Mouse (Mus musculus): ENCODE measurements around the gene Grin1. TPM values are rescaled to one million over a fixed set of nuclear protein-coding genes. Genes with fewer than 3 reads are reported as not detected.

Grin1 gene
- polyA plus RNA-seq, 1 experiment from 2014 or later = not detected

DNA sequence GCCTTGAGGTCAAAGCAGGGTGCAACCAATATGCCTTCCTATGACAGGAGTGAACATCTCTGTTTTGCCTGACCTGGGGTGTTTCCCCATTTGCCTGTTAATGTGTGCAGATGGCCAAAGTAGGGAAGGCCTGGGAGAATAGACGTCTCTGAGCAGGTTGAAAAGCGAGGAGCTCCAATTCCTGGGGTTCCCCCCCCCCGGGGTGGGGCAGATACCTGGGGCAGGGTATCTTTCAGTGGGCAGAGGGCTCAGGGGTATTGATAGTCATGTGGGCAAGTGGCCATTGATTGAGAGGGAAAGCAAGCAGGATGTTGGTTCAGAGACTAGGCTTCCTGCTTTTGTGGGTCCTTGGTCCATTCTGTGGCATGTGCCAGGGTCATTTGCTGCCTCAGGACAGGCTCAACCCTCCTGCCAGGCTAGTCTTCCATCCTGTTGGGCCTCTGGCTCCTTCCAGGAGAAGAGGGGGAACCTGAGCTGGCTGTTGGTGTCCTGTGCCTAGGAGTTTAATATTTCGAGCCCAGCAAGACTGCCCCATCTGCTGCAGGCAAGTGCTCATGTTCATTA lies 51.2 kb downstream of the Grin1 start:
- Histone ChIP-seq H3K27ac (ENCODE audit: low read depth) (peak overlapping the region; percentile 84), H3K9ac (replicated peaks) (no peak overlapping the region), H3K4me1 (ENCODE audit: insufficient read depth) (peaks cover 64% of the 10 kb centered on the region)

GRCm38 (mm10) chr2:25267241-25267640 lies 51.7 kb downstream of the Grin1 start:
- H3K36me3 ChIP-seq (replicated peaks; ENCODE audit: insufficient read depth, low read length) = peaks cover 19% of the 10 kb centered on the region
- no peak for DNase-seq
- H3K4me3 ChIP-seq (ENCODE audit: low read depth, low read length) = no peak overlapping the region
- H3K4me1 ChIP-seq (ENCODE audit: insufficient read depth) = peaks cover 62% of the 10 kb centered on the region
- no peaks in the 10 kb centered on the region for H3K27me3 ChIP-seq (ENCODE audit: insufficient read depth, low read length)
- ATAC-seq = no peak
- H3K9ac ChIP-seq (replicated peaks) = peak overlapping the region; percentile 45
- TF ChIP-seq EP300 (IDR thresholded peaks at IDR 0.05; ENCODE audit: low read depth) = no peak
- TF ChIP-seq CTCF (IDR thresholded peaks at IDR 0.05; ENCODE audit: low read depth) = no peak
- peak overlapping the region; percentile 93 for H3K4me2 ChIP-seq (ENCODE audit: low read depth, low read length)
- H3K9me3 ChIP-seq (ENCODE audit: low read length) = no peaks in the 10 kb centered on the region
- peak overlapping the region; percentile 84 for H3K27ac ChIP-seq (ENCODE audit: low read depth)

More for the DNA sequence above, 51.2 kb downstream of the Grin1 start:
- no peak overlapping the region for H3K4me3 ChIP-seq (ENCODE audit: low read depth, low read length)
- 66% methylated on average over 4 of the region's 4 CpGs for WGBS (ENCODE audit: insufficient replicate concordance)
- TF ChIP-seq EP300 (IDR thresholded peaks at IDR 0.05; ENCODE audit: low read depth) (no peak), CTCF (IDR thresholded peaks at IDR 0.05; ENCODE audit: low read depth) (no peak)
- H3K36me3 ChIP-seq (replicated peaks; ENCODE audit: insufficient read depth, low read length) = peaks cover 19% of the 10 kb centered on the region
- DNase-seq = no peak
- H3K4me2 ChIP-seq (ENCODE audit: low read depth, low read length) = no peak overlapping the region
- no peaks in the 10 kb centered on the region for H3K27me3 ChIP-seq (ENCODE audit: insufficient read depth, low read length)
- no peaks in the 10 kb centered on the region for H3K9me3 ChIP-seq (ENCODE audit: low read length)
- no peak for ATAC-seq

DNA sequence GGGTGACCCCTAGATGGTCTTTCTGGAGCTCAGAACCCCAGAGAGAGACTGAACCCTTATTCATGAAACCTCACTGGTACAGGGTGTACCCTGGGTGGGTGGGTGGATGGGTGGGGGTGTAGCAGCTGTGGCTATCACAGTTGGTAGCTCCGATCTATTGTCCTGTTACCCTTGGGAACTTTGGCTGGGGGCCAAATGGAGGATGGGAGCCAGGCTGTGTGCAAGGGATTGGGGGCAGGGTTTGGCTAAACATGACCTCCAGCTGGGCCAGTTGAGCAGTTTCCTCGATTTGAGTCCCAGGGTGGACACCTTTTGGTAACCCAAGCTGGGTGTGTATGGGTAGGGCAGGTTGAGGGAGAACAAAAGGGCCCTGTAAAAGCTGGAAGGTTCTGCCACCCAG lies 52.3 kb downstream of the Grin1 start:
- no peaks in the 10 kb centered on the region for H3K9me3 ChIP-seq (ENCODE audit: low read length)
- H3K4me1 ChIP-seq (ENCODE audit: insufficient read depth) = peaks cover 65% of the 10 kb centered on the region
- peak overlapping the region; percentile 21; the same call in 1 of the 2 replicates for H3K4me3 ChIP-seq (ENCODE audit: low read depth, low read length)
- peak; percentile 34 for ATAC-seq
- peak overlapping the region; percentile 93 for H3K4me2 ChIP-seq (ENCODE audit: low read depth, low read length)
- peaks cover 19% of the 10 kb centered on the region for H3K36me3 ChIP-seq (replicated peaks; ENCODE audit: insufficient read depth, low read length)
- 34% methylated on average over 2 of the region's 2 CpGs for WGBS (ENCODE audit: insufficient replicate concordance)
- DNase-seq = peak; percentile 86
- no peak for TF ChIP-seq CTCF (IDR thresholded peaks at IDR 0.05; ENCODE audit: low read depth)
- no peak for TF ChIP-seq EP300 (IDR thresholded peaks at IDR 0.05; ENCODE audit: low read depth)
- peak overlapping the region; percentile 84 for H3K27ac ChIP-seq (ENCODE audit: low read depth)
- no peaks in the 10 kb centered on the region for H3K27me3 ChIP-seq (ENCODE audit: insufficient read depth, low read length)
- H3K9ac ChIP-seq (replicated peaks) = peak overlapping the region; percentile 63

GRCm38 (mm10) chr2:25265897-25266656 lies 52.9 kb downstream of the Grin1 start:
- peak overlapping the region; percentile 93 for H3K4me2 ChIP-seq (ENCODE audit: low read depth, low read length)
- ATAC-seq = peak; percentile 13
- peak overlapping the region; percentile 84 for H3K27ac ChIP-seq (ENCODE audit: low read depth)
- no peak for DNase-seq
- H3K27me3 ChIP-seq (ENCODE audit: insufficient read depth, low read length) = no peaks in the 10 kb centered on the region
- H3K36me3 ChIP-seq (replicated peaks; ENCODE audit: insufficient read depth, low read length) = peaks cover 19% of the 10 kb centered on the region
- H3K9ac ChIP-seq (replicated peaks) = peak overlapping the region; percentile 63
- TF ChIP-seq EP300 (IDR thresholded peaks at IDR 0.05; ENCODE audit: low read depth) (no peak), CTCF (IDR thresholded peaks at IDR 0.05; ENCODE audit: low read depth) (no peak)
- peaks cover 60% of the 10 kb centered on the region for H3K4me1 ChIP-seq (ENCODE audit: insufficient read depth)
- H3K4me3 ChIP-seq (ENCODE audit: low read depth, low read length) = peak overlapping the region; percentile 21
- WGBS (ENCODE audit: insufficient replicate concordance) = 46% methylated on average over 6 of the region's 6 CpGs
- no peaks in the 10 kb centered on the region for H3K9me3 ChIP-seq (ENCODE audit: low read length)

- DNase-seq = no peak
- Histone ChIP-seq H3K4me1 (ENCODE audit: insufficient read depth) (peaks cover 57% of the 10 kb centered on the region), H3K9ac (replicated peaks) (0 out of 2 replicates have a peak overlapping the region, but pooled peaks have one; percentile 38), H3K9me3 (ENCODE audit: low read length) (no peaks in the 10 kb centered on the region), H3K27ac (ENCODE audit: low read depth) (peak overlapping the region; percentile 12; the same call in 1 of the 2 replicates), H3K4me3 (ENCODE audit: low read depth, low read length) (peak overlapping the region; percentile 13; the same call in 1 of the 2 replicates), H3K36me3 (replicated peaks; ENCODE audit: insufficient read depth, low read length) (peaks cover 12% of the 10 kb centered on the region), H3K4me2 (ENCODE audit: low read depth, low read length) (peak overlapping the region; percentile 93), H3K27me3 (ENCODE audit: insufficient read depth, low read length) (no peaks in the 10 kb centered on the region)
- no peak for ATAC-seq
- TF ChIP-seq EP300 (IDR thresholded peaks at IDR 0.05; ENCODE audit: low read depth) (no peak), CTCF (IDR thresholded peaks at IDR 0.05; ENCODE audit: low read depth) (no peak)
- WGBS (ENCODE audit: insufficient replicate concordance) = 71% methylated on average over 3 of the region's 3 CpGs
Observed at GRCm38 (mm10) chr2:25264851-25265250, 54.1 kb downstream of the Grin1 start.

DNA sequence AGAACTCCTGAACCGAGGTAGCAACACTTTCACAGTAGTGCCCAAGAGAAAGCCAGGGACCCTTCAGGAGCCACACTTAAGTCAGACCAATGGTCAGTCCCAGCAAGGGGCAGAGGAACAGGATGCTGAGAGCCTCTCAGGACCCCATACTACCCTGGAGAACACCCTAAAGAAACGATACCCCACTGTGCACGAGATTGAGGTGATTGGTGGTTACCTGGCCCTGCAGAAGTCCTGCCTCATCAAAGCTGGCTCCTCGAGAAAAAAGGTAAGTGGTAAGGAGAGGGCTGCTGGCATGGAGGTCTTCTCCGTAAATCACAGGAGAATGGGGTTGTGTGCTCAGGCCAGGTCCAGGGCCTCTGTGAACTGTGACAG lies 54.7 kb downstream of the Grin1 start:
- Histone ChIP-seq H3K4me2 (ENCODE audit: low read depth, low read length) (peak overlapping the region; percentile 93), H3K4me1 (ENCODE audit: insufficient read depth) (peaks cover 57% of the 10 kb centered on the region), H3K27me3 (ENCODE audit: insufficient read depth, low read length) (no peaks in the 10 kb centered on the region), H3K27ac (ENCODE audit: low read depth) (no peak overlapping the region), H3K9ac (replicated peaks) (peak overlapping the region; percentile 21; the same call in 1 of the 2 replicates), H3K36me3 (replicated peaks; ENCODE audit: insufficient read depth, low read length) (peaks cover 7% of the 10 kb centered on the region), H3K9me3 (ENCODE audit: low read length) (no peaks in the 10 kb centered on the region), H3K4me3 (ENCODE audit: low read depth, low read length) (0 out of 2 replicates have a peak overlapping the region, but pooled peaks have one; percentile 13)
- 74% methylated on average over 5 of the region's 5 CpGs for WGBS (ENCODE audit: insufficient replicate concordance)
- DNase-seq (no peak), ATAC-seq (no peak)
- no peak for TF ChIP-seq CTCF (IDR thresholded peaks at IDR 0.05; ENCODE audit: low read depth)
- no peak for TF ChIP-seq EP300 (IDR thresholded peaks at IDR 0.05; ENCODE audit: low read depth)
